Mouse (Mus musculus): ENCODE results near the gene Gm26661.

The Gm26661 gene

GRCm38 (mm10) chr14:7819446-7819845 lies 28.1 kb downstream of the Gm26661 start:
- DNase-seq (ENCODE audit: low spot score in 2 of 2) = no peak

- DNase-seq (ENCODE audit: low spot score in 2 of 2) = no peak
These were observed 30.0 kb downstream of the Gm26661 start for GRCm38 (mm10) chr14:7821341-7821740.

- DNase-seq (ENCODE audit: low spot score in 2 of 2) = no peak
These were observed 31.3 kb downstream of the Gm26661 start for GRCm38 (mm10) chr14:7822693-7823092.

- no peak for DNase-seq (ENCODE audit: low spot score in 2 of 2)
These were observed 33.4 kb downstream of the Gm26661 start for GRCm38 (mm10) chr14:7824651-7825268.

- no peak for DNase-seq (ENCODE audit: low spot score in 2 of 2)
These were observed 35.0 kb downstream of the Gm26661 start for GRCm38 (mm10) chr14:7826151-7826937.

GRCm38 (mm10) chr14:7829181-7829580 lies 37.8 kb downstream of the Gm26661 start:
- DNase-seq (ENCODE audit: low spot score in 2 of 2) = no peak

GRCm38 (mm10) chr14:7831770-7832439 lies 40.5 kb downstream of the Gm26661 start:
- no peak for DNase-seq (ENCODE audit: low spot score in 2 of 2)

- DNase-seq (ENCODE audit: low spot score in 2 of 2) = no peak
These were observed 41.0 kb downstream of the Gm26661 start for GRCm38 (mm10) chr14:7832440-7832783.

- DNase-seq (ENCODE audit: low spot score in 2 of 2) = no peak
These were observed 42.1 kb downstream of the Gm26661 start for GRCm38 (mm10) chr14:7833458-7833857.

- no peak for DNase-seq (ENCODE audit: low spot score in 2 of 2)
These were observed 47.2 kb downstream of the Gm26661 start for GRCm38 (mm10) chr14:7838564-7839089.

GRCm38 (mm10) chr14:7839950-7840514 lies 48.6 kb downstream of the Gm26661 start:
- DNase-seq (ENCODE audit: low spot score in 2 of 2) = no peak
